Mouse (Mus musculus): Measurements from ENCODE around the gene Fam20b.
"Not testable (repeated sequence)": the region's sequence is repeated elsewhere in the genome, so short reads cannot be mapped to it uniquely, and the experiment has no call there.

The Fam20b gene

GRCm38 (mm10) chr1:156672720-156673475 lies 46.0 kb downstream of the Fam20b start:
- in situ Hi-C loops (cut with MseI, MboI), result no loop called here

GRCm38 (mm10) chr1:156671921-156672320 lies 47.0 kb downstream of the Fam20b start:
- in situ Hi-C loops (cut with MseI, MboI), result no loop called here

GRCm38 (mm10) chr1:156669208-156669983 lies 49.5 kb downstream of the Fam20b start:
- in situ Hi-C loops (cut with MseI, MboI), result no loop called here

DNA sequence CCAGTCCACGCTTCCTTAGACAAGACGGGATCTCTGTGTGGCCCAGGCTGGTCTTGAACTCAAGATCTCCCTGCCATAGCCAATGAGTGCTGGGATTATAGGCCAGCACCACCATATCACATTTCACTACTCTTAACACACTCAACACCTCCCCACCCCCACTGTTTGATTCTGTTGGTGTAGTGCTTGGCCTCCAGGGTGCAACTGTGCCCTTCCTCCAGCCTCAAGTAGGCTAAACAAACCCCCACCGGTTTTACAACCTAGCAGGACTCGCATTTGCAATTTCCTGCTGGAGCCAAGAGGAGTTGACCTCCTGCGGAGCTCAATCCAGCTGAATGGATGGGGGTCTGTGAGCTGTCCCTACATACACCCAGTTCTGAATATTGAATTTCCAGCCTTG lies 50.3 kb downstream of the Fam20b start:
- in situ Hi-C loops (cut with MseI, MboI), result no loop called here

GRCm38 (mm10) chr1:156667141-156667926 lies 51.6 kb downstream of the Fam20b start:
- in situ Hi-C loops (cut with MseI, MboI), result no loop called here

DNA sequence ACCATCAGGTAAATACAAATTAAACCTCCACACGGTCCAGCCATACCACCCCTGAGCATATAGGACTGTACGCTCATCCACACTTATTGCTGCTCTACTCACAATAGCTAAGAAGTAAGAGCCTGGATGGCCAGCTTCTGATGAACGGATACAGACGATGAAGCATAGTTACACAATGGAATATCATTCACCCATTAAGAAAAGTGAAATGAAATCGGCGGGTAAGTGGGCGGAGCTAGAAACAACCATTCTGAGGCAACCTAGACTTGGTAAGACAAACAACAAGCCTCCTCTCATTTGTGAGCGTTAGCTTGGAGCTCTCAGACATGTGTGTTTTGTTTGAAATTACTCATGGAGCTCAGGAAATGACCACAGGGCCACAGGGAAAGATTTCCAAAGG lies 53.1 kb downstream of the Fam20b start:
- in situ Hi-C loops (cut with MseI, MboI), result no loop called here

DNA sequence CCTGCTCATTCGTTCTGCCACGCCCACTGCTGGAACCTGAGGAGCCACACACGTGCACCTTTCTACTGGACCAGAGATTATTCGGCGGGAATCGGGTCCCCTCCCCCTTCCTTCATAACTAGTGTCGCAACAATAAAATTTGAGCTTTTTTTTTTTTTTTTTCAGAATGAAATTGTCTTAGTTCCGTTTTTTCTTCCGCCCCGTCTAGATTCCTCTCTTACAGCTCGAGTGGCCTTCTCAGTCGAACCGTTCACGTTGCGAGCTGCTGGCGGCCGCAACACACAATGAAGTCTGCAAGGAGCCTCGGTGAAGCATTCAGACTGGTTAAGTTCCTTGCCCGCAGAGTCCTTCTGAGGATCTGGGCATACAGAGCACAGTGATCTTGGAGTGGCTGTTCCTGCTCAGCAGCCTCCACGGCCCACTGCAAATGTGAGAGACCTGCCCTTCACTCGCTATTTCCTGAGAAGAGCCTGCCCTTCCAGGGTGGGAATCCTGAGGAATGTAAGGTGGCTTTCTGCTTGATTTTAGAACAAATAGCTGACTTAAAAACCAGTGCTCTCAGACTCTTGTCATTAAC lies 58.1 kb downstream of the Fam20b start:
- in situ Hi-C loops (cut with MseI, MboI), result not testable (repeated sequence)

- in situ Hi-C loops (cut with MseI, MboI), result no loop called here
Measured at GRCm38 (mm10) chr1:156659906-156660659, 58.8 kb downstream of the Fam20b start.

GRCm38 (mm10) chr1:156658676-156659075 lies 60.2 kb downstream of the Fam20b start:
- in situ Hi-C loops (cut with MseI, MboI), result no loop called here

DNA sequence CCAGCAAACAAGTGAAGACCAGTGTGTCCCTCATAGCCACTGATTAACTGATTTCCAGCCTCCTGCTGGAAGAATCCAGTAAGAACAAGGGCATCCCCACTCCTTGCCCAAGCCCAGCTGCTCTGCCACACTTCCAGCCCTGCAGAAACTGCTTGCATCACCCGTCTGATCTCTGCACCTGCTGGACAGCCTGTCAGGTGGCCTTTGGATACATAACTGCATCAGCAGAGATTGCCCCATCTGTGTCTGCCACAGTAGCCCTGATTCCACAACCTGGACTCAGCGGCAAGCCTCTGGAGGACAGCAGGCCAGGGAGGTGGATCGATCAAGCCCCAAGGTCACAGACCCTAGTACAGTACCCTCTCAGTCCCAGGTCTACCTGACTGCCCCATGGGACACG lies 61.4 kb downstream of the Fam20b start:
- in situ Hi-C loops (cut with MseI, MboI), result no loop called here

GRCm38 (mm10) chr1:156654735-156655530 lies 64.0 kb downstream of the Fam20b start:
- in situ Hi-C loops (cut with MseI, MboI), result no loop called here

- in situ Hi-C loops (cut with MseI, MboI), result no loop called here
Measured at GRCm38 (mm10) chr1:156652189-156652822, 66.6 kb downstream of the Fam20b start.

GRCm38 (mm10) chr1:156650631-156651030 lies 68.3 kb downstream of the Fam20b start:
- in situ Hi-C loops (cut with MseI, MboI), result no loop called here

GRCm38 (mm10) chr1:156648705-156649104 lies 70.2 kb downstream of the Fam20b start:
- in situ Hi-C loops (cut with MseI, MboI), result no loop called here

DNA sequence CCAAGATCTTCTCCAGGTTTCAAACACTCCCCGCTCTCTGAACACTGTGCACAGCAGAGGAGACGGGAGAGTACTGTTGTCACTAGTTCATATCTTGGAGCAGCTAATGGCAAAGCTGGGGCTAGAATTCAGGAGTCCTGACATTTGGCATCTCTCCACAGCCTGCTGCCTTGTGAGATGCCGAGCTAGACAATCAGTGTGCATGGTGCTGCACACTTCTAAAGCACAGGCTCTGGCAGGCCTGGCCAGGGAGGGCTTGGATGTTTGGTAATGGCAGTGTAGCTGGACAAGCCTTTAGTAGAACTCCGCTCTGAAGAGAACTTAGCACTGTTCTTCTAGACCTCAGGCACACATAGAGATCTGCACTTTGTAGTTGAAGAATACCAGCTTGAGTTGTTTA lies 72.9 kb downstream of the Fam20b start:
- in situ Hi-C loops (cut with MseI, MboI), result no loop called here

GRCm38 (mm10) chr1:156644780-156645523 lies 73.9 kb downstream of the Fam20b start:
- in situ Hi-C loops (cut with MseI, MboI), result no loop called here

DNA sequence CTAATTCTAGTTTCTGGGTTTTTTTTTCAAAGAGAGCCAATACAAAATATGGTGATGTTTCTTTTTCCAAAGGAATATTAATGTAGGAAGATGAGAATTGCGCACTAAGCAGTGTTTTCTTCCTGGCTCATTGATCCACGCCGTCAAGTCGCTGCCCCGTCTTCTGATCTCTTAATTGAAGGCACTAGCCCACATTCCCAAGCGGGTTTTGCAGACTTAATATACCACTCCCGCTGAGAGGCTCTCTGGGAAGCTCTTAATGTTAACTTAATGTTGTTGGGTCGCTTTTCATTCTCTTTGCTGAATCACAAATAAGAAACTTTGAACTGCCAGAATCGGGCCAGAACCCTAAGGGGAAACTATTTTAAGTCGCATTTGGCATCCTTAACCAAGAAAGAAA lies 74.8 kb downstream of the Fam20b start:
- in situ Hi-C loops (cut with MseI, MboI), result no loop called here

GRCm38 (mm10) chr1:156642813-156643212 lies 76.1 kb downstream of the Fam20b start:
- in situ Hi-C loops (cut with MseI, MboI), result no loop called here

DNA sequence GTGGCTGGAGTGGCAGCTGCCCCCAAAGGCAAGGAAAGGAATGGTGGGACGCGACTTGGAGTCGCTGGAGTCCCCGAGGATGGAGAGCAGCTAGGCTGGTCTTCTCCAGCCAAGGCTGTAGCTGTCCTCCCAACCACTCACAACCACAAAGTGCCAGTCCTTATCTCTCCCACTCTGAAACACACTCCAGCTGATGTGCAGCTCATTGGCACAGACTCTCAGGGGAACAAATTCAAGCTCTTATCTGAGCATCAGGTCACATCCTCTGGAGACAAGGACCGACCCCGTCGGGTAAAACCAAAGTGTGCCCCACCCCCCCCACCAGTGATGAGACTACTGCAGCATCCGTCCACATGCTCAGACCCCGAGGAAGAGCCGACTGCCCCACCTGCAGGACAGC lies 77.1 kb downstream of the Fam20b start:
- in situ Hi-C loops (cut with MseI, MboI), result no loop called here

Data from mouse trophoblast stem cell (cell line).